Mouse (Mus musculus) ES-E14 (cell line): Measurements from ENCODE around the gene Ctnnbl1.

Experiments
- HCFC1 ChIP-seq: IDR thresholded peaks from 2 replicates; pipeline ENCODE4 v1.6.1; 2012; ENCODE audit warnings: low read length, inconsistent platforms, borderline replicate concordance; ENCODE audit not compliant: insufficient read depth
- MAFK ChIP-seq: IDR thresholded peaks from 2 replicates; pipeline ENCODE4 v1.6.1; 2014; ENCODE audit warnings: mild to moderate bottlenecking, low read depth, low read length, inconsistent platforms; ENCODE audit not compliant: insufficient read depth
- ZC3H11A ChIP-seq: IDR thresholded peaks from 2 replicates; pipeline ENCODE4 v1.6.1; 2012; ENCODE audit warnings: low read depth, mild to moderate bottlenecking, inconsistent platforms, low read length, borderline replicate concordance

GRCm38 (mm10) chr2:157809341-157809740, 72.1 kb downstream of the Ctnnbl1 start:
- TF ChIP-seq ZC3H11A (no peak), MAFK (no peak), HCFC1 (no peak)
